In genomic region chr10:98916011-98916780, GRCm38 (mm10) we compare ENCODE assay signal across 8 mouse cellular contexts. TPM values are rescaled to one million over a fixed set of nuclear protein-coding genes. Genes with fewer than 3 reads are reported as not detected.
DNase-seq lines count a peak whose midpoint lies in the region; ATAC-seq and TF ChIP-seq lines count a peak whose summit lies in the region.

No protein-coding gene starts in this region.

- 6% methylated on average over 22 of the region's 22 CpGs for WGBS in hindbrain, embryonic 14.5 days
- WGBS in liver, embryonic 16.5 days (ENCODE audit: insufficient replicate concordance), result 15% methylated on average over 22 of the region's 22 CpGs

- H3K9me3 ChIP-seq in hindbrain, embryonic 14.5 days (ENCODE audit: control insufficient read depth, low read length), result no peaks in the 10 kb centered on the region
- no peaks in the 10 kb centered on the region for H3K9me3 ChIP-seq in liver, embryonic 16.5 days (replicated peaks; ENCODE audit: control insufficient read depth, low read length)

- peak overlapping the region; percentile 95 for H3K9ac ChIP-seq in hindbrain, embryonic 14.5 days
- peak overlapping the region; percentile 98 for H3K9ac ChIP-seq in liver, embryonic 16.5 days (ENCODE audit: low read depth, low read length)

- H3K27me3 ChIP-seq in C2C12 (ENCODE audit: control insufficient read depth, insufficient read depth, insufficient read length), result no peaks in the 10 kb centered on the region
- H3K27me3 ChIP-seq in hindbrain, embryonic 14.5 days (ENCODE audit: control insufficient read depth, insufficient read depth, low read length), result no peaks in the 10 kb centered on the region
- no peaks in the 10 kb centered on the region for H3K27me3 ChIP-seq in liver, embryonic 16.5 days (ENCODE audit: control insufficient read depth, insufficient read depth, low read depth, low read length)

- H3K79me3 ChIP-seq in C2C12 (ENCODE audit: low read depth), result peaks cover 61% of the 10 kb centered on the region

- H3ac ChIP-seq in C2C12 (ENCODE audit: control insufficient read depth, insufficient read length, low read depth), result peak overlapping the region; percentile 88

- peak; percentile 42 to 47 for DNase-seq in cerebellum, adult 18-20 months
- no peak for DNase-seq in cerebellum, adult 11 months
- DNase-seq in embryo, embryonic 10 days (ENCODE audit: low spot score), result peak; percentile 24
- DNase-seq in hindbrain, embryonic 14.5 days (ENCODE audit: low spot score), result peak; percentile 57
- peak; percentile 10 to 23 for DNase-seq in thymus, adult 18-20 months
- DNase-seq in c-Kit-positive CD71-positive TER-119-positive erythroid progenitor cells, embryonic 14.5 days (ENCODE audit: low spot score), result no peak

- peak overlapping the region; percentile 77 for H3K4me2 ChIP-seq in hindbrain, embryonic 14.5 days (replicated peaks)
- peak overlapping the region; percentile 96 for H3K4me2 ChIP-seq in liver, embryonic 16.5 days (ENCODE audit: low read depth, low read length)

- H3K79me2 ChIP-seq in C2C12 (ENCODE audit: control insufficient read depth, insufficient read depth), result peaks cover 62% of the 10 kb centered on the region

- peak overlapping the region; percentile 84 for H3K4me3 ChIP-seq in C2C12 (ENCODE audit: insufficient read depth, poor library complexity, severe bottlenecking)
- H3K4me3 ChIP-seq in hindbrain, embryonic 14.5 days (replicated peaks; ENCODE audit: low read length), result peak overlapping the region; percentile 97
- H3K4me3 ChIP-seq in liver, embryonic 16.5 days (ENCODE audit: low read depth, low read length), result peak overlapping the region; percentile 99

- peak overlapping the region; percentile 100 for H3K27ac ChIP-seq in hindbrain, embryonic 14.5 days
- H3K27ac ChIP-seq in liver, embryonic 16.5 days (ENCODE audit: low read length), result no peak overlapping the region

- H3K36me3 ChIP-seq in C2C12 (ENCODE audit: control insufficient read depth, insufficient read depth), result no peaks in the 10 kb centered on the region
- H3K36me3 ChIP-seq in hindbrain, embryonic 14.5 days (replicated peaks; ENCODE audit: control insufficient read depth, insufficient read depth), result no peaks in the 10 kb centered on the region
- no peaks in the 10 kb centered on the region for H3K36me3 ChIP-seq in liver, embryonic 16.5 days (ENCODE audit: control insufficient read depth, insufficient read depth)

- H3K4me1 ChIP-seq in hindbrain, embryonic 14.5 days (replicated peaks; ENCODE audit: control insufficient read depth, insufficient read depth, low read length), result peaks cover 20% of the 10 kb centered on the region
- peaks cover 14% of the 10 kb centered on the region for H3K4me1 ChIP-seq in liver, embryonic 16.5 days (ENCODE audit: control insufficient read depth, low read depth, low read length)

- no peak for TF ChIP-seq CTCF in C2C12 (IDR thresholded peaks at IDR 0.05; ENCODE audit: control insufficient read depth, insufficient read depth, insufficient read length)

- ATAC-seq in hindbrain, embryonic 14.5 days (ENCODE audit: low FRiP score), result no peak
- no peak for ATAC-seq in liver, embryonic 16.5 days (ENCODE audit: low read depth)

TF ChIP-seq in C2C12, 6 proteins besides CTCF, POLR2A, EP300 and RAD21:
- TF ChIP-seq MYOD1 (IDR thresholded peaks at IDR 0.05; ENCODE audit: control insufficient read depth, insufficient read length, low read depth) (no peak), MYOG (IDR thresholded peaks at IDR 0.05; ENCODE audit: control insufficient read depth, extremely low read depth, insufficient read length) (no peak), USF1 (IDR thresholded peaks at IDR 0.05; ENCODE audit: low read depth) (no peak), FOSL1 (IDR thresholded peaks at IDR 0.05; ENCODE audit: insufficient read depth, low read length, poor library complexity, severe bottlenecking) (no peak), CEBPB (IDR thresholded peaks at IDR 0.05; ENCODE audit: low read depth) (no peak), MAX (IDR thresholded peaks at IDR 0.05) (no peak)
TF ChIP-seq in C2C12: peak in this region for 0.

RNA-seq across cellular contexts. Expression of gene Atp2b1, which starts 2.0 kb away (rescaled TPM):
- polyA plus RNA-seq in C2C12 (2012; fragmentation: generic; extraction: Trizol), result 18.2 TPM
- polyA plus RNA-seq in hindbrain, embryonic 14.5 days (2014; fragmentation: Nextera tagmentation; extraction: Ambion mirVana), result 296 and 305 TPM in 2 replicates
- 27.4 and 29.0 TPM in 2 replicates for polyA plus RNA-seq in liver, embryonic 16.5 days (2015; fragmentation: Nextera tagmentation; extraction: Ambion mirVana)

Comparison
In these comparisons a context has a peak if more than half of its experiments do, and no peak if none do; other contexts are left out.
1. DNase-seq: peak in cerebellum, adult 18-20 months (2 of 2), embryo, embryonic 10 days (single experiment), hindbrain, embryonic 14.5 days (single experiment) and thymus, adult 18-20 months (2 of 2); none in cerebellum, adult 11 months (single experiment) and c-Kit-positive CD71-positive TER-119-positive erythroid progenitor cells, embryonic 14.5 days (single experiment).
2. Peak in every context shown above with its lines, with median percentiles within 50 percentile points of each other: H3K4me3 ChIP-seq.